Mouse (Mus musculus) c-Kit-negative CD71-positive TER-119-positive erythroid progenitor cells, embryonic 14.5 days (primary cell): ENCODE measurements around the gene L3hypdh.
A peak's percentile ranks its signal among the peaks of the same experiment; 100 is the strongest.

ENCODE experiments used
- DNase-seq: peaks from one replicate; pipeline ENCODE4 v3.0.0-alpha.2; 2013; ENCODE audit warnings: low read depth, low spot score

Gene L3hypdh

GRCm38 (mm10) chr12:72085329-72086165 lies at the start of gene L3hypdh, which contains the start of gene Jkamp:
L3hypdh (minus strand) TSS chr12:72085439.
Jkamp (plus strand) TSS chr12:72085589.
- DNase-seq = peak; percentile 92

DNA sequence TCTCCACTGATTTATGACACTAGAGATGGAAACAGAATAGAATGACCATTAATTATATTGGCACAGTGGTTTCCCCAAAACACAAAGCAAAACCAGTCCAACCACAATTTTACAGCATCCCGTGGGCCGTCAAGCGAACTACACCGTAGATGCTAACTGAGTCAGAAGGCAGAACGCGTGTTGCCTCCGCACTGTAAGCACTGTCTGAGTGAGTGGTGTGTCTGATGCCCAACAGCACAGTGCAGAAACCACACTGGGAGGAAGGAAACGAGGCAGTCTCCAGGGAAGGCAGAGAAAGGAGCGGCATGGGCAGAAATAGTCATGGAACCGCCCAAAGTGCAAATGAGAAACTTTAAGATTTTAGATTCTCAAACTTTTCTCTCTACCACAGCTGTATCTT lies 44.0 kb upstream of the L3hypdh start:
- no peak for DNase-seq

DNA sequence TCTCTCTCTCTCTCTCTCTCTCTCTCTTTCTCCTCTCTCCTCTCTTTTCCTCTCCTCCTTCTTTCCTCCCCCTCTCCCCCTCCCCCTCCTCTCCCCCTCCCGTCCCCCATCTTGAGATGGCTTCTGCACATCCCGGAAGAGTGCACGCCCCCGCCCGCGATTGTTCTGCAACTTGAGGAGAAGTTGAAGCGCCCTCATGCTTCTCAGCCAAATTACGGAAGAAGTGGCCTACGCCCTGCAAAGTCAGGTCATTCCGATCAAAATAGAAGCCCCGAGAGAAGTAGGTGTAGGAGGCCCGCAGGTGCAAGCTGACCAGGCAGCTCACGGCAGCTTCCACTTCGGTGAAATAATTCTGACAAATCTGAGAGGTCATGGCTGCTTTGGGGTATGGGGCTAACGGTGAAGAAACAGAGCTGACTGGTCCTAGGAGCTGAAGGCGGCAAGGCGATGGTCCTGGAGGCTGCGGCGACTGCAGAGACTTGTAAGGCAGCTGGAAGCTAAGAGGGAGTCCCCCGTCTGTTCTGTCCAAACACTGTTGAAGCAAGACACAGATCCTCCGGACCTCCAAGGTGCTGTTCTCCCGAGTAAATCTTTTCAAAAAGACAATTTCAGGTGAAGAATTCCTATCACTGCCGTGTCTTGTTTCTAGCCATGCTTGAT lies 30.6 kb upstream of the L3hypdh start:
- no peak for DNase-seq

DNA sequence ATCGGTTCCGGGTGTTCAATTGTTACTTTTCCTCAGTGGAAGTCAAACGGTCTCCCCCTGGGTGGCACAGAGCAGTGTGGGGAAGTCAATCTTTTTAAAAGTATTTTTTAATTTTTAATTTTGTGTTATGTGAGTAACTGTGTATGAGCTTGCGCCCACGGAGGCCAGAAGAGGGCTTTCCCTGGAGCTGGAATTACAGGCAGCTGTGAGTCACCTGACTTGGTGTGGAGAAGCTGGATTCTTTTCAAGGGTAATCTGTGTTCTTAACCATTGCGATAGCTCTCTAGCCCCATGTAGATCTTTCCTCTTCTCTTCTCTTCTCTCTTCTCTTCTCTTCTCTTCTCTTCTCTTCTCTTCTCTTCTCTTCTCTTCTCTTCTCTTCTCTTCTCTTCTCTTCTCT lies 29.9 kb upstream of the L3hypdh start:
- no peak for DNase-seq

DNA sequence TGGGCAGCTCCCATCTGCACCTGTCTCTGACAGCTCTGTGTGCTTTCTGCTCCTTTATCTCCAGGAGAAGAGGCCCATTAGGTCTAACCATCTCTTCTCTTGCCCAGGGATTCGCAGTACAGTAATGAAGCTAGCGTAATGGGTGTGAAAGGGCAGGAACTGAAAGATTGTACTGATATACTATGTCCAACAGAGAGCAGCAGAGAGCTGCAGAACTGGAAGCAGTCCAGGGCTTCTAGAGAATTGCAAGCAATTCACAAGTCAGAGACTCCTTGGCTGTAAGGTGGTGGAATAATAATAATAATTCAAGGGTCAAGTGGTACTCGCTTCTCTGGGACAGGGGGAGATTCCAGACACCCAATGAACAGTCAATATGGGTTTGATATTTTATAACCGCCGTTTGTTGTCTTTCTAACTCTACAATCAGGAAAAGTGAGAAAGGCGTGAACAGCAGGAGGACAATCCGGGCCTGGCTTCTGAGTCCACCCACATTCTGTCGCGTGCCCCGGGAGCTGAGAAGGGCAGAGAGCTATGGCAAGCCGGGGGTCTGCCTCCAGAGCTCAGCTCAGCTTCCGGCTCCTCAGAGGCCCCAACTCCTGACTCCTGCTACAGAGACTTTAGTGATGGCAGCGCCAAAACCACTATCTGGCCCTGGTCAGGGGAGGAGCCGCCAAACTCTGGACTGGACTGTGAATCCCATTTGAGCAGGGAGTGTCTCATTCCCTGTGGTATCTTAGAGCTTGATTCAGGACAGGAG lies 19.5 kb upstream of the L3hypdh start:
- no peak for DNase-seq

- no peak for DNase-seq
Measured at GRCm38 (mm10) chr12:72104027-72104426, 18.8 kb upstream of the L3hypdh start.

DNA sequence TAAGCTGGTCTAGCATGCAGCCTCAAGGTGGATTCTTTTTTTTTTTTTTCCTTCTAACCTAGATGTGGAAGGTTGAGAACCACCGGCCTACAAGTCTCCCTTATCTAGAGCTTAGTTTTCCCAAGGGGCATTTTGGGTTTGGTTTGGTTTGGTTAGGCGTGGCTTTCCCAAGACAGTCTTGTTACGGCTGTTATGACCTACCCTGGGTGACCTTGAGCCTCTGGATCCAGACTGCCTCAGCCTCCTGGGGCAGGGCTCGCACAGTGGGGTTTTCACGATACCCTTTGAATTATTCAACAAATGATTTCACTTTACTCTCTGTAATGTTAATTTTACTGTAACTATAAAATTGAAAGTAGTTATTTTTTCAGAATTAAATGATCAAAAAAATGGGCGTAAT lies 17.5 kb upstream of the L3hypdh start:
- DNase-seq = no peak

GRCm38 (mm10) chr12:72096966-72097365 lies 11.7 kb upstream of the L3hypdh start:
- DNase-seq = no peak

- DNase-seq = no peak
Measured at GRCm38 (mm10) chr12:72089802-72090201, 4.6 kb upstream of the L3hypdh start.

DNA sequence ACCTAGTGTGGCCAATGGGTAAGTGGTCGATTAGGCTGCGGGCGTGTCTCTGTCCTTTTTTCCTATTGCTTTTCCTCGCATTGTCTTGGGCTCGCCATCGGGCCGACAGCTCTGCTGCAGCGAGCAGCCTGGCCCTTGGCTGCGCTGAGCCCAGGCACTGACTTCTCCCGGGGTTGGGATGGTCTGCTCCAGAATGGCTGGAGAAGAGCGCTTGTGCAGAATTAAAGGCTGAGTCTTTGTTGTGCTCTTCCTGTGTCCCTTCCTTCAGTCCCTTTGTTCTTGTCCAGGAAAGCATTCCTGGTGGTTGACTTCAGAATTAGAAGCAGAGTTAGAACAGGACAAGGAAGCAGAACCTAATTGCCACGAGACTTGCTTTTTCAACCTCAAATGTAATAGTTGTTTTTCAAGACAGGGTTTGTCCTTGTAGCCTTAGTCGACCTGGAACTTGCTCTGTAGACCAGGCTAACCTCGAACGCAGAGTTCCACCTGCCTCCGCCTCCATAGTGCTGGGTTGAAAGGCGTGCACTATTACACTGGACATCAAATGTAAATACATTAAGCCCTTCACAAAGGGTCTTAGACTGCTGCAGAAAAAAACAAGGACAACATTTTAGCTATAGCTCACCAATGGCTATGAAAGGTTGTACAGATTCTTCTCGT lies 1.1 kb upstream of the L3hypdh start:
- no peak for DNase-seq

GRCm38 (mm10) chr12:72085024-72085328 lies 263 bp downstream of the L3hypdh start:
- DNase-seq = no peak

- DNase-seq = no peak
Measured at GRCm38 (mm10) chr12:72084261-72085023, 797 bp downstream of the L3hypdh start.

DNA sequence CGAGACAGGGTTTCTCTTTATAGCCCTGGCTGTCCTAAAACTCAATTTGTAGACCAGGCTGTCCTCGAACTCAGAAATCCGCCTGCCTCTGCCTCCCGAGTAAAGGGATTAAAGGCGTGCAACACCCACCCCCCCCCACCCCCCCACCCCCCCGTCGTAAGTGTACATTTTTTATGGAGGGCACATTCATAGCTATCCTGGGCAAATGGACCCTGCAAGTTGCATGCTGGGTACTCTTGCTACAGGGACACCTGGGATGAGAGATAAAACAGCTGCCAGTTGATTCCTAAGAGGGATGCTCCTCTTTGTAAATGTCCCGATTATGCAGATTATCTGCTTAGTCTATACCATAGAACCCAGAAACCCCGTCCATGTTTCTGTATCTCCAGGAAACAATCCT lies 2.0 kb downstream of the L3hypdh start:
- DNase-seq = no peak

GRCm38 (mm10) chr12:72082370-72082769 lies 2.9 kb downstream of the L3hypdh start:
- DNase-seq = no peak

DNA sequence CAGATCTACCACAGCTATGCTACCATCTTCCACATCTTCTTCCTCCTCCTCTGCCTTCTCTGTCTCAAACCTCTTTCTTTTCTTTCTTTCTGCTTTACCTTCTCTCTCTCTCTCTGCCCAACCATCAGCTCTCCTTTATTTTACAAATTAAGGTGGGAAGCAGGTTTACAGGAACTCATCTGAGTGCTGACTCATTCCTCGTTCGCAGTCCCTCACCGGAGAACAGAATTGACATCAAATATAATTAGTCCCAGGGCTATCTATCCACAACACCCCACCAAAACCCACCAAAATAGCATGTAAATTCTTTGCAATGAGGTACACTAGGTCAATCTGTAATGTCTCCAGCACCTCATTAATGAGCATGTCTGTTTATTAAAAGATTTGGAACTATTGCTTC lies 3.3 kb downstream of the L3hypdh start:
- DNase-seq = no peak

- DNase-seq = no peak
Measured at GRCm38 (mm10) chr12:72078248-72078647, 7.0 kb downstream of the L3hypdh start.

GRCm38 (mm10) chr12:72070327-72071269 lies 14.6 kb downstream of the L3hypdh start, which contains the start of gene Gpr135:
Gpr135 (minus strand) TSS chr12:72071125.
- no peak for DNase-seq

- no peak for DNase-seq
Measured at GRCm38 (mm10) chr12:72069626-72070326, 15.5 kb downstream of the L3hypdh start.

DNA sequence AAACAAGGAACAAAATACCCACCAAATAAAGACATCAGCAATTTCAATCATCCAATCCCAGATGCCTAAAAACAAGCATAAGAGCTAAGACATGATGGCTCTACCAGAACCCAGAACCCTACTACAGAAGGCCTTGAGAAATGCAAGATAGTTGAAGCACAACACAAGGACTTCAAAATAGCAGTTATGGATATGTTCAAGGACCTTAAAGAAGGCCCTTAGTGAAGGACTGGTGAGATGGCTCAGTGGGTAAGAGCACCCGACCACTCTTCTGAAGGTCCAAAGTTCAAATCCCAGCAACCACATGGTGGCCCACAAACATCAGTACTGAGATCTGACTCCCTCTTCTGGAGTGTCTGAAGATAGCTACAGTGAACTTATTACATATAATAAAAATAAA lies 27.5 kb downstream of the L3hypdh start:
- DNase-seq = no peak
